Mouse (Mus musculus) megakaryocyte progenitor cell, adult 5-6 weeks (primary cell): ENCODE results near the gene Dclre1b. TPM values are rescaled to one million over a fixed set of nuclear protein-coding genes. Genes with fewer than 3 reads are reported as not detected.
"Not testable (repeated sequence)": the region's sequence is repeated elsewhere in the genome, so short reads cannot be mapped to it uniquely, and the experiment has no call there.

ENCODE experiments used
- ATAC-seq: replicated peaks from 2 replicates; pipeline ENCODE4 v1.8.0; 2016; ENCODE audit warnings: mild to moderate bottlenecking, moderate TSS enrichment, inconsistent platforms; ENCODE audit not compliant: poor library complexity
- total RNA-seq, 2 experiments: library from RNA; stranded (forward) in 1 of 2; stranded (reverse) in 1 of 2; fragments of 157-497, 149-512 nt in 1 of 2; fragments of 200-1000 nt in 1 of 2; gene quantifications; 2 replicates each; pipeline versions ENCODE4 v1.2.3 to v1.2.4; 2015 to 2017

The Dclre1b gene
- total RNA-seq (2015) = 21.4 and 23.9 TPM in 2 replicates
- total RNA-seq (2017) = 15.4 and 18.5 TPM in 2 replicates

- peak; percentile 85 for ATAC-seq
Measured at GRCm38 (mm10) chr3:103808891-103809798, at the start of gene Dclre1b, which contains the start of the genes Ap4b1 and Gm43064. Gene Dclre1b (minus strand): TSS chr3:103809444. Gene Ap4b1 (plus strand): TSS chr3:103809520. Gene Gm43064 (plus strand): TSS chr3:103809573.

DNA sequence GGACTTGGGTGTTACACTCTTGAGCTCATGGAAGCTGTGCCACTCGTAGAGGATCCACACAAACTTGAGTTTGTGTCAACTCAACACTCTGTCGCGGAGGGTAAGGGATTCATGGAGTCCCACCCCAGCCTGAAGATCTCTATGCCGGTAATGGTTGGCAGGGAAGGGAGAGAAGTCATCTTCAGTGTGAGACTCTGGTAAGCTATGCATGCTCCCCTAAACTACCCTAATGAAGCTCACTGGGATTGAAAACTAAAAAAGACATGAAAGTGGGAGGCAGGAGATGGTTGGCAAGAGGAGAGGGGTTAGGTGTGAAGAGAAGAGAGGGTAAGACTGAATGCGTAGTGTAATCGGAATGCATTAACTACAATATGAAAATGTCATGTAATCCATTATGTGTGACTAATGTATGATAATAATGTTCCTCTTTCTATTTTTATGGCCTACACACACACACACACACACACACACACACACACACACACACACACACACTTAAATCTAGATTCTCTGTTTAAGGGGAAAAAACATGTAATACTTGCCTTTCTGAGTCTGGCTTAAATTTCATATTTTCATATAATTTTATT, 48.8 kb upstream of the Dclre1b start:
- ATAC-seq = no peak

DNA sequence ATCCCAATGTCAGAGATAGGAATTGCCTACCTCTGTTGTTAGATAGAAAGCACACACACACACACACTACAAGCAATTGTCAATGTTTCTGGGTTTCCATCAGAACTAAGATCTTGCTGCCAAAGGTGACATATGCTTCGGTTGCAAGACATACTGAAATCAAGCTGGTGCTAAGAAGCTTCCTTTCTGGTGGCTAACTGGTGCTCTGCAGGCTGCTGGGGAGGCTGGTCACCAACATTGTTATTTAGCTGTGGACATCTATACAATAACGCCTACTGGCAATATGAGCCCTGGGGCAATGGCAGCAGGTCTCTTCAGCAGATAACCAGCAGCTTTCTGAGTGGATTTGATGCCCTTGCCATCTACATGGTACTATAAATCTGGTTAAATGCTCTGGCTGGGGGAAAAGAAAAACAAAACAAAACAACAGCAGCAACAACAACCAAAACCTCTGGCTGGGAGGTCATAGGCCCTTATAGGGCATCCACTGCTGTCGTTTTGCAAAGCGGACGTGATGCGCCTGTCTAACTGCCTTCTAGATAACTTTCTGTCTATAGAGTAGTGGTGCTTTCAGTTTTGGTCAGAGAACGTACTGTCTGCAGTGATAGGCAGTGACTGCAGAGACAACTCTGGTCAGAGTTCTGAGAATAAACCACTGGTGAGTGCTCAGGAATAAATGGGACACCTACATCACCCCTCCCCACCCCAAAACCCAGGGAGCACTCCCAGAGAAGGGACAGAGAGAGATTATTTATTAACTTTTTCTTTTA, 48.0 kb upstream of the Dclre1b start:
- no peak for ATAC-seq

- ATAC-seq = no peak
Measured at GRCm38 (mm10) chr3:103853804-103854203, 44.6 kb upstream of the Dclre1b start.

GRCm38 (mm10) chr3:103852565-103853299, 43.5 kb upstream of the Dclre1b start:
- peak; percentile 90 for ATAC-seq

GRCm38 (mm10) chr3:103851882-103852281, 42.6 kb upstream of the Dclre1b start:
- no peak for ATAC-seq

- ATAC-seq = no peak
Measured at GRCm38 (mm10) chr3:103851481-103851880, 42.2 kb upstream of the Dclre1b start.

GRCm38 (mm10) chr3:103850644-103851363, 41.6 kb upstream of the Dclre1b start:
- peak; percentile 40; the same call in 1 of the 2 replicates for ATAC-seq

DNA sequence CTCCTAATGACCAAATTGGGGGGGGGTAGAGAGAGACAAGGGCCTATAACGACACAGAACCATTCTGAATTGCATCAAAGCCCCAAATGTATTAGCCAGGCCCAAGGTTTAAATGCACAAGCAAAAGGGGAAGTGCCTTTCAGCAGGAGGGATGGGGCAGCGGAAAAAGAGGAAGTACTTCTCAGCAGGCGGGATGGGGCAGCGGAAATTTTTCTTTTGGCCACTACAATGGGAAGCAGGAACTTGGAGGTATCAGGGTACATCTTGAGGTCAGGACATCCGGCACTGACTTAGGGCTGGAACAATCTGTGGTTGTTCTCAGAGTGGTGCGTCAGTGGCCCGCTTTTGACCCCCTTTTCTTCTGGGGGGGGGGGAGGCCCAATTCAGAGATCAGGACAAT, 31.7 kb upstream of the Dclre1b start:
- not testable (repeated sequence) for ATAC-seq

GRCm38 (mm10) chr3:103840195-103840594, 31.0 kb upstream of the Dclre1b start:
- not testable (repeated sequence) for ATAC-seq

DNA sequence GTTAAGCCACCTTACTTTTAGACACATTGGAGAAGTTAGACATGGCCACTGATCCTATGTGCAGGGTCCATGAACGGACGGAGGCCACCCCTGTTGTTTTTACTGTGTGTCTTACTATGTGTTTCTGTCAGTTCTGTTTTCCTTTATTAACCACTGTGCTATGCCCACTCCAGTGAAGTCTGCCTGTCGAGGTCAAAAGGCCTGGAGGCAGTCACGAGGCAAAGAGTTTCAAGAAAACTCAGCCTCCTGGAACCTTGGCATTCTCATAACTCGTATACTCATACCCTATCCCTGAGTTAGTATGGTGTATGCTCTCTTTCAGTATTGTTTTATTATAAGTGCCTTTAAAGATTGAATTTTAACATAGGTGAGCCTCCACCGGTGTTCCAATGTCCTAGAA, 30.5 kb upstream of the Dclre1b start:
- ATAC-seq = no peak

- no peak for ATAC-seq
Measured at GRCm38 (mm10) chr3:103836453-103836852, 27.2 kb upstream of the Dclre1b start.

DNA sequence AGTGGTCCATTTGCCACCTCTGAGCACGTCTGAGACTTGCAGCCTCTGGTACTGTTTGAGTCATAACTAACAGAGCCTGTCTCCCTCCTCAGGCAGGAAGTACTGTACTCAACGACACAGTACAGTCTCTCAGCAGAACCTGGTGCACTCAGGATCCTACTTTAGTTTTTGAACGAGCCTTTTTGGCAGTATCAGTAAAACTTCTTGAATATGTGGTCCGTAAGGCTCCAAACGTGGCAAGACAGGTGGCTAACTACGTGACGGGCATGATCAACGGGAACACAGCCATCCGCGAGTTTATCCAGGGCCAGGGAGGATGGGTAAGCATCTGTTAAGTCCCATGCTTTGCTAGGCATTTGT, 26.7 kb upstream of the Dclre1b start:
- ATAC-seq = no peak

DNA sequence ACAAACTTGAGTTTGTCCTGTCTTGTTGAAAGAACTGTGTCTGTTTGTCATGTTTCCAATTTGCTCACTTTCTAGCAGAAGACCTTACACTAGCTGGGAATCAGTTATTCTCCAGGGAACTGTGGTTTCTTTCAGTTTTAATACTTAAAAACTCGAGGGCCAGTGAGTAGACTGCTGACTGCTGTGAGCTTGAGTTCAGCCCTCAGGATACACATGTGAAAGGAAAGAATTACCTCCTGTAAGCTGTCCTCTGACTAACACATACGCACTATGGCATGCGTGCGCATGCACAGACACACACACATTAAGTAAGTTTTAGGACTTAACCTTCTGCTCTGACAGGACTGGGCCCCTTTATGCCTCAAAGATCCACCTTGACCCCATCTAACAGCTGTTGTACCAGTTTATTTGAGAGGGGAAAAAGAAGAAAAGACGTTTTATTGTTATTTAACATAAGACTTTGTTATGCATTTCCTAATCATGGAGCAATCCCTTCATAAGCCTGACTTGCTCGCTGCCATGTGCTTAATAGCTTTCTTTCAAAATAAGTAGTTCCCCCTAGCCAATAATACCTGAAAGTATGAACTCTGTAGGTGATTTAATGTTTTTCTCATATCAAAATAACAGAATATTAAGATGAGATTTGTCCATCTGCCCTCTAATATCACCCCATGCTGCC, 26.2 kb upstream of the Dclre1b start:
- ATAC-seq = no peak

- ATAC-seq = no peak
Measured at GRCm38 (mm10) chr3:103834001-103834400, 24.8 kb upstream of the Dclre1b start.

DNA sequence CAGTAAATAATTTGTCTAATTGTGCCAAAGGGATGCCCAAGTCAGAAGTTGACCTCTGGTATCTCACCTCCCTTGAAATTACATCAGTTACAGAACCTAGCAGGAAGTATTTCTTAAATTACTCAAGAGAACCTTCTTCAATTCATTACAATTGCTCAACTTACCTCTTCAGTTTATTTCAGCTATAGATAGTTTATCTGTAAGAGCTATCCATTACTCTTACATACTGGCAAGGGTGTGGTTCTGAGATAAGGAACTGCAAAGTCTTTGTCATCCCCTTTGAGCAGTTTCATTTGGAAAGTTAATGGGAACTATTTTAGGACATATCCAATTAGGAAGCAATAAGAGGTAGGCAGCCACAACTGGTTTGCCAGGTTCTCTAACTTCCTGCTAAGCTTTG, 23.2 kb upstream of the Dclre1b start, which contains the start of gene Bcl2l15:
TSS of gene Bcl2l15 (plus strand) at position 176 of the 400 bp plus-strand sequence.
- ATAC-seq = peak; percentile 79

GRCm38 (mm10) chr3:103831146-103831545, 21.9 kb upstream of the Dclre1b start:
- ATAC-seq = no peak

- peak; percentile 39; the same call in 1 of the 2 replicates for ATAC-seq
Measured at GRCm38 (mm10) chr3:103830681-103831080, 21.4 kb upstream of the Dclre1b start.

- ATAC-seq = no peak
Measured at GRCm38 (mm10) chr3:103829036-103829435, 19.8 kb upstream of the Dclre1b start.
